Mouse (Mus musculus): ENCODE measurements around the gene Gm17657.
"Not testable (repeated sequence)": the region's sequence is repeated elsewhere in the genome, so short reads cannot be mapped to it uniquely, and the experiment has no call there.

Gm17657 gene

DNA sequence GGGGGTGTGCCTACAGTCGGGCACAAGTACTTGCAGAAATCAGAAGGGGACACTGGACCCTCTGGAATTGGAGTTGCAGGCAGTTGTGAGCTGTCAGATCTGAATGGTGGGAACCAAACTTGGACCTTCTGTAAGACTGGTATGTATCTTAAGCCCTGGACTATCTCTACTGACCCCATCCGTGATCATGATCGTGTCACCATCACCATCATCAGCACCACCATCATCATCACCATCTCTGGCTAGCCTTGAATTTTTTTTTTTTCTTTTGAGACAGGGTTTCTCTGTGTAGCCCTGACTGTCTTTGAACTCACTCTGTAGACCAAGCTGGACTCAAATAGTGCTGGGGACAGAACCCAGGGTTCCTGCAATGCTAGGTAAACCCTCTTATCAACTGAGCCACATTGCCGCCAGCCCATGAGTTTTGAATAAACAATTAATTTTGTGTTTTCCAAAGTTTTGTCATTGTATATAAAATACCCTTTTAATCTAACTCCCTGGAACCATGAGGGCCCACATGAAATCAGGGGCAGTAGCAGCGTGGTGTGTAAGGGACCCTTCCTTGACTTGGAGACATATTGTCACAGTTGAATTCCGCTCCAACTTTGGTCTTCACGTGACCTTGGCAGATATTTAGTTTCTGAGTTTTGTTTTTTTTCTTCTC lies 47.3 kb downstream of the Gm17657 start:
- DNase-seq (ENCODE audit: low read depth, low spot score): no peak

GRCm38 (mm10) chr17:29500802-29501469 lies 48.5 kb downstream of the Gm17657 start:
- DNase-seq (ENCODE audit: low read depth, low spot score): peak; percentile 77

- DNase-seq (ENCODE audit: low read depth, low spot score): no peak
Observed at GRCm38 (mm10) chr17:29500243-29500740, 49.1 kb downstream of the Gm17657 start.

- peak; percentile 89 for DNase-seq (ENCODE audit: low read depth, low spot score)
Observed at GRCm38 (mm10) chr17:29499511-29499910, 49.9 kb downstream of the Gm17657 start.

DNA sequence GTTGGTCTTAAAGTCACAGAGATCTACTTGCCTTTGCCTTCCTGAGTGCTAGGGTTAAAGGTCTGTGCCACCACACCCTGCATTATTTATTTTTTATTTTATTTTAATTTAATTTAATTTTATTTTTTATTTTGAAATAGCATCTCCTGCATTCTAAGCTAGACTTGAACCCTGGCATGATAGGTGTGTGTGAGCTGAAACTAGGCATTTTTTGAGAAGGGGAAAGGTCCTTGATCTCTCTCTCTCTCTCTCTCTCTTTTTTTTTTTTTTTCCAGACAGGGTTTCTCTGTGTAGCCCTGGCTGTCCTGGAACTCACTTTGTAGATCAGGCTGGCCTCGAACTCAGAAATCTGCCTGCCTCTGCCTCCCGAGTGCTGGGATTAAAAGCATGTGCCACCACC lies 50.5 kb downstream of the Gm17657 start:
- DNase-seq (ENCODE audit: low read depth, low spot score): not testable (repeated sequence)

DNA sequence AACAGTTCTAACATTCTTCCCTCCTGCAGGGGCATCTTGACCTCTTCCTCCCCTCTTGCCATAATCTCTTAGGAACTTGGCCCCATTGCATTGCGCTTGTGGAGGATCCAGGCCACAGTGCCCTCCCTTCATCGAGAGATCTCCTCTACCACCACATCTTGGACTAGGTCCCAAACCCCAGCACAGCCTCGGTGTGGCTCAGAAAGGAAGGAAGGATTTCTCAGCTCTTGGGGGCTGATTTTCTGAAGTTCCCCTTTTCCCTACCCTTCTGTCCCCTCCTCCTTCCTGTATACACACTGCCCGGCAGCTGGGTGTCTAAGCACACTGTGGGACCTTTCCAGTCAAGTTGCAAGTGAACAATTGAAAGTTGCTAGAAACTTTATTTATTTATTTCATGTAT lies 51.4 kb downstream of the Gm17657 start:
- DNase-seq (ENCODE audit: low read depth, low spot score): no peak

GRCm38 (mm10) chr17:29497481-29497880 lies 52.0 kb downstream of the Gm17657 start:
- DNase-seq (ENCODE audit: low read depth, low spot score): not testable (repeated sequence)

DNA sequence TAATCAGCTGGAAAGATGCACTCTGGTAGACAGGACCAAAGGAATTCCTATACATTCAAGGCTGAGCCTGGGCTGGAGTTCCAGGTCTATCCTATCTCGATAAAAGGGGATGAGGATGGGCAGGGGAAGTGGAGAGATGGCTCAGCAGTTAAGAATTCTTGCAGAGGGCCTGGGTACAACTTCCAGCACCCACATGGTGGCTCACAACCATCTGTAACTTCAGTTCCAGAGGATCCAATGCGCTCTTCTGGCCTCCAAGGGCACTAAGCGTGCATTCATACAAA lies 52.4 kb downstream of the Gm17657 start:
- DNase-seq (ENCODE audit: low read depth, low spot score): no peak

DNA sequence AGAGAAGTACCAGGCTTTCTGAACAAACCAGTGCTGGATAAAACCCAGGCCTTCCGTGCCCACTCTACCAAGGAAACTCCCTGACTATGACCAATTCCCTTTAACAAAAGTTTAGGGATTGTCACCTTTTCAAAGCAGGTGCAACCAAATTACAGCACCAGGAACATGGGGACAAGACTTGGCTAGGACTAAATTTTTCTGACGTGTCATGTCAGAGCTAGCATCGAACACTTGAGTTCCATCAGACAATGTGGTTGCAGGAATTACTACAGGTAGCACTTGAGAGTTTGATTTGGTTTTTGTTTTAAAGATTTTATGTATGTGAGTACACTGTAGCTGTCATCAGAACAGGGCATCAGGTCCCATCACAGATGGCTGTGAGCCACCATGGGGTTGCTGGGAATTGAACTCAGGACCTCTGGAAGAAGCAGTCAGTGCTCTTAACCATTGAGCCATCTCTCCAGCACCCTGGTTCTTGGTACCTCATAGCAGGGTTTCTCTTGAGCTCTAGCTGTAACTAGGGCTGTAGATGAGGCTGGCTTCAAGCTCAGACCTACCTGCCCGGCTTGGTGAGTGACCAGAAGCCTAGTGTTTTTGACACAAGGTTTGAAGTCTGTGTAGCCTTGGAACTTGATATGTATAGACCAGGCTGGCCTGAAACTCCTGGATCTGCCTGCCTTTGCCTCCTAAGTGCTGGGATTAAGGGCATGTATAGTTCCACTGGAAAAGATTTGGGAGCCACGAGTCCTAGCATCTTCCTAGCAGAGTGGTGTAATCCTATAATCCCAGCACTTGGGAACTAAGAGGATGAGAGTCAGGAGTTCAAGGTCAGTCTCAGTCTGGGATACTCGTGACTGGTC lies 53.0 kb downstream of the Gm17657 start:
- DNase-seq (ENCODE audit: low read depth, low spot score): no peak

DNA sequence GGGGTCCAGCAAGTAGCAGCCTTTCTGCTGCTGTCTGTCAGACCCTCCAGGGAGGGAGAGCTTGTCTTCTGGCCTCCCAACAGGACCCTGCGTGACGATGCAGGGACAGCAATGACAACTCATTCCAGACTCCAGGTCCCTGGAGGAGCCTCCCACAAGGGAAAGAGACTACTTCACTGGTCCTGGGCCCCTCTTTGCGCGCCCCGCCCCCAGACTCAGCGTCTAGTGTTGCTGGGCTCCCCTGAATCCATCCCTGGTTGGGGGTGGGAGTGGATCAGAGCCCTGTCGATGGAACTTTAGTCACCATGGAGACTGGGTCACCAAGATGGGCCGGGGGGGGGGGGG lies 54.7 kb downstream of the Gm17657 start:
- DNase-seq (ENCODE audit: low read depth, low spot score): no peak

- no peak for DNase-seq (ENCODE audit: low read depth, low spot score)
Observed at GRCm38 (mm10) chr17:29494062-29494731, 55.2 kb downstream of the Gm17657 start.

- no peak for DNase-seq (ENCODE audit: low read depth, low spot score)
Observed at GRCm38 (mm10) chr17:29493461-29493980, 55.9 kb downstream of the Gm17657 start.

DNA sequence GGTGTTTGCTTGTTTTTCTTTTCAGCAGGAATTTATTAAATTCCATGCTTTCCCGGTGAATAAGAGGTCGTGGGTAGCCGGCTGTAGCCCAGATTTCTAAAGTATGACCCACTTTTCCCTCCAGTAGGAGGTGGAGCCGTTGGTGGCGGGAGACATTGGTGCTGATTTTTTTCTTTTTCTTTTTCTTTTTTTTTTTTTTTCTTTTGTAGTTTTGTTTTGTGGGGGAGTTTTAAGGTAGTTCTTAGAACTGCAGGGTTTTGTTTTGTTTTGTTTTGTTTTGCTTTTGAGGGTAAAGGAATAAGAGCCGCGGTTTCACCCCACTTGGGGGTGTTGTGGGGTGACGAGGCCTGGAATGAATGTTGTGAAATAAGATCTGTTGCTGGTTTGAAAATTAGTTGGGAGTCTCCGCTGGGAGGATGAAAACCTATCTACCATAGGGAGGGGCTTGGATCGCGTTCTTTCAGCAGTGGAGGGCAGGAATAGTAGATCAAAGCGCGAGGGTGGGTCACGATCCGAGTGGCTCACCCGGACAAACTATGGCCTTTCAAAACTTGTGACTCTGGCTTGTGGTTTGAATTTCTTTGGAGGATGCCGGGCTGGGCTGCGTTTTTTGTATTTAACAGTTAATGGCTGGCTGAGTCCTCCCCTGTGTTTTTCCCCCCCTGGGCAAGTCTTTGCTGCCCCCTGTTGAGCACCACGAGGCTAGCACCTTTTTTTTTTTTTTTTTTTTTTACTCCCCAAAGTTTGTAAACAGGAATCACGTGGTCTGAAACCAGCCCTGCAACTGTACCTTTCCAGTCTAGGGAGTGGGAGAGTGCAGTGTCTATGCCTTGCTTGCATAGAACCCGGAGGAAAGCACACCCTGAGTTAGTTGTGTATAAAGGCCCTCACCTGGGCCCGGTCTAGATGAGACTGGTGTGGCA lies 56.9 kb downstream of the Gm17657 start:
- DNase-seq (ENCODE audit: low read depth, low spot score): peak; percentile 78

DNA sequence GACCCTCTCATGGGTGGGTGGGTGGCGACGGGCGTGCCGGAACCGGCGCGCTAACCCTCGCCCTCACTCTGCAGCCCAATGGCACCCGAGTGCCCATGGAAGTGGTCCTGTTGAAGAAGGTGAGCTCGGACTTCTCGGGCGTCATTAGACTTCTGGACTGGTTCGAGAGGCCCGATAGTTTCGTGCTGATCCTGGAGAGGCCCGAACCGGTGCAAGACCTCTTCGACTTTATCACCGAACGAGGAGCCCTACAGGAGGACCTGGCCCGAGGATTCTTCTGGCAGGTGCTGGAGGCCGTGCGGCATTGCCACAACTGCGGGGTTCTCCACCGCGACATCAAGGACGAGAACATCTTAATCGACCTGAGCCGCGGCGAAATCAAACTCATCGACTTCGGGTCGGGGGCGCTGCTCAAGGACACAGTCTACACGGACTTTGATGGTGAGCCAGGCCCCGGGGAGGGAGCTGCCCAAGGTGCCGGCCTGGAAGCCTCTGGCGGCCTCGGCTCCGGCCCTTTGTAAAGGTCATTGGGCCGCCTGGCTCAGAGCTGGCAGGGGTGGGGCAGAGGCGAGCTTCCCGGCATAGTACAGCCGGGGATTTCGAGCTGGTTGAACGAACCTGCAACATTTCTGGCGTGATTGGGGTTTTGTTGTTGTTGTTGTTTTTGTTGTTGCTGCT lies 57.7 kb downstream of the Gm17657 start:
- no peak for DNase-seq (ENCODE audit: low read depth, low spot score)

- no peak for DNase-seq (ENCODE audit: low read depth, low spot score)
Observed at GRCm38 (mm10) chr17:29490713-29491581, 58.5 kb downstream of the Gm17657 start, which contains the start of gene Pim1. Gene Pim1, plus strand, starts transcription at chr17:29490753.

- DNase-seq (ENCODE audit: low read depth, low spot score): peak; percentile 99
Observed at GRCm38 (mm10) chr17:29489971-29490712, 59.3 kb downstream of the Gm17657 start.

DNA sequence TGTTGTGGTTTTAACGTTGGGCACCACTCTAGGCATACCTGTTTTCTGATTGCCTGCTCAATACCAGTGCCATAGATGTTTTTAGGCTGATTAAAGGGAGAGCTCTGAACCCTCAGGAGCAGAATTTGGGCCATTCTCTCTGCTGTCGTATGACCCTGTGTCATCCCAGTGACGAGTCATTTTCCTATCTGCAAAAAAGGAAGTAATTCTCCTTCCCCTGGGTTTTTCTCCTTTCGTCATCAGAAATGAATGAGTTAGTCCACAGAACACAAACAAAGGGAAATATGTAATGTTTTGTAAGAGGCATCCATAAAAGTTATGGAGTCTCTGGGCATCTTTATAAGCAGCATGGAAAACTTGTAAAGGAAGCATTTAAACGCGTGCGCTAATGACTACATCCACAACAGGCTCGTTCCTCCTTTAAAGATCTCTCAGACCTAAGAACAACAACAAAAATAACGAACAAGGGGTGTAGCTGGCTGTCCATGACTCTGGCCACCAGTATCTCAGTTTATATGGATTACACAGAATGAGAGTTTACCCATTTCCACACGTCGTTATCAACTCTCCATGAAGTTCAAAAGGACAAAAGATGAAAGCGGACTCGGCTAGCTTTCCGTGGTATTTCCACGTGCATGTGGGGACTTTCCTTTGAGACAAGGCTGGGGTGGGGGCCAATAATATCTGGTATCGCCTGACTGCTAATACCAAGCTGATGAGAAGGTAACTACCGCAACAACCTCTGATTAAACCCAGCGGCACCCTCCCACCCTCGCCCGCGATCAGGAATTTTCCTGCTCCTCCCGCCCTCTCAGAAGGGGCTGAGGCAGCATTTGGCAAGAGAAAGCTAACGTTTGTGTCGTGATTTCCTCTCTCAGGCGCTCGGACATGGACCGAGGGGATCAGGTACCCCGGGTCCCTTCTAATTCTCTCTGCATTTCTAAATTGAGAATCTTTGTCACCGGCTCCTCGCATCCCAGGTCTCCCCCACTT lies 60.2 kb downstream of the Gm17657 start:
- DNase-seq (ENCODE audit: low read depth, low spot score): no peak

Data from c-Kit-negative CD71-positive TER-119-positive erythroid progenitor cells, embryonic 14.5 days (primary cell).